Mouse (Mus musculus) spleen, embryonic (tissue): ENCODE measurements around the gene Bmp2k.

Experiments
- CTCF ChIA-PET: fragments of 350-600 bp; sonication (Branson Sonifier 250); formaldehyde crosslinking; loops from one replicate; lab custom pipeline; 2022; lab: Charles Lee

Gene Bmp2k

GRCm38 (mm10) chr5:97031771-97032170 is 34.3 kb downstream of the Bmp2k start:
- CTCF ChIA-PET, result no interaction called here

DNA sequence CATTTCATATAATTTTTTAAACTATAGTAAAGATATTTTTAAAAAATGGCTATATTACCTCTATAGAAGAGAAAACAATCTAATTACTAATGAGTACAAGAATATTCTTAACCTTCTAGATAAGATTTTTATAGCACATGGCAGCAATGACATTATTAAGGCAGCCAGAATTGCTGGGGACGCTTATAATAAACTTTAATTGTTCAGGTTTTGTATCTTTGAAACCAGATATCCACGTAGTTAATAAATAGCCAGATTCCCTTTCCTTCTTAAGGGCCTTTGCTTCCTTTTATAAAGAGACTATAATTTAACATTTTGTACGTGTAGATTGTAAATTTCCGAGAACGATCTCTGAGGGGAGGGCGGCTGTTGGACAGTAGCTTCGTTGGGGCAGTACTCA is 47.8 kb downstream of the Bmp2k start:
- CTCF ChIA-PET, result no interaction called here

- CTCF ChIA-PET, result interaction anchor here (0.6 to 0.7 kb wide), 2 partner anchors 9 to 279 kb away, joined by 3 read pairs; no protein-coding TSS in a partner anchor
Measured at GRCm38 (mm10) chr5:97046680-97047079, 49.2 kb downstream of the Bmp2k start.

- CTCF ChIA-PET, result no interaction called here
Measured at GRCm38 (mm10) chr5:97048905-97049304, 51.4 kb downstream of the Bmp2k start.

DNA sequence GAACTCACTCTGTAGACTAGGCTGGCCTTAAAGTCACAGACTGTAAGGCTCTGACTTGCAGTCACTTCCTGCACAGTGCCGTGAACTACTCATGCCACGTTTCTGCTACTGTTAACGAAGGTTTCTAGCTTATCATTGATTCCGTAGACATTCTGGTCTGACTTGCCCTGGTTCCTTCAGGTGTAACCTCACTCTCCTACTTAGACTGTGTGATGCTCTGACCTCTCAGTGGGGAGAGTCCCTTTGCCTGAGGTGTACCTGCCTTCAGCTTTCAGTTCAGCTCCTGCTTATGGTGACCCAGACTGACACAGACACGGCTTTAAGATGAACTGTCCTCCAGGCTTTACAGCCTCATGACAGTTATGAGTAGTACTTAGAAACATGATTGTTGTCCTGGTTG is 56.7 kb downstream of the Bmp2k start:
- CTCF ChIA-PET, result no interaction called here

- CTCF ChIA-PET, result interaction anchor here (1.0 kb wide), 1 partner anchor 8 kb away, joined by 3 read pairs; no protein-coding TSS in a partner anchor
Measured at GRCm38 (mm10) chr5:97054801-97055200, 57.3 kb downstream of the Bmp2k start.

DNA sequence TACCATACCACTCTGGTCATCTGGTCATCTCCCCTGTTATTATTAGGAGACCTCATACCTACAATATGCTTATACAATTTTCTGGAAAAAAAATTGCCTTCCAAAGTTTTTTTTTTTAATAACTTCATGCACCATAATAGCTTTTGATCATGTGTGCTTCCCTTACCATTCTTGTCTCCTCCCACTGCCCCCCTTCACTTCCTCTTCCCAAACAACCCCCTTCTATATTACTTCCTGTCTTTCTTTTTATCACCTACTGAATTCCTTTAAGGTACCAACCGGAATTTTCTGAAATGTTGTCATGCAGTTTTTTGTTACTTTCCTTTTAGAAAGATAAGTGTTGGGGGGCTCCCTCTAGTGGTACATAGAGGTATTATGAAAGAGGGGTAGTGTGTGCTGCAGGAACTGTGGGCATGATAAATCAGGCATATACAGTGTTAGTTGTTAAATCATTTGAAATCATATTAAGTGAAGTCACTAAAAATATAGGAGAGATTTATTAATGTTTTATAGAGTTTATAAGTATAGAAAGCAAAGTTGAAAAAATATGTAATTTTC is 58.1 kb downstream of the Bmp2k start:
- CTCF ChIA-PET, result interaction anchor here (1.0 kb wide), 1 partner anchor 9 kb away, joined by 3 read pairs; no protein-coding TSS in a partner anchor

- CTCF ChIA-PET, result no interaction called here
Measured at GRCm38 (mm10) chr5:97056359-97056758, 58.9 kb downstream of the Bmp2k start.

- CTCF ChIA-PET, result no interaction called here
Measured at GRCm38 (mm10) chr5:97056791-97057450, 59.4 kb downstream of the Bmp2k start.

GRCm38 (mm10) chr5:97060864-97061263 is 63.4 kb downstream of the Bmp2k start:
- CTCF ChIA-PET, result no interaction called here

GRCm38 (mm10) chr5:97062041-97062440 is 64.6 kb downstream of the Bmp2k start:
- CTCF ChIA-PET, result no interaction called here

GRCm38 (mm10) chr5:97065746-97066145 is 68.3 kb downstream of the Bmp2k start:
- CTCF ChIA-PET, result no interaction called here

DNA sequence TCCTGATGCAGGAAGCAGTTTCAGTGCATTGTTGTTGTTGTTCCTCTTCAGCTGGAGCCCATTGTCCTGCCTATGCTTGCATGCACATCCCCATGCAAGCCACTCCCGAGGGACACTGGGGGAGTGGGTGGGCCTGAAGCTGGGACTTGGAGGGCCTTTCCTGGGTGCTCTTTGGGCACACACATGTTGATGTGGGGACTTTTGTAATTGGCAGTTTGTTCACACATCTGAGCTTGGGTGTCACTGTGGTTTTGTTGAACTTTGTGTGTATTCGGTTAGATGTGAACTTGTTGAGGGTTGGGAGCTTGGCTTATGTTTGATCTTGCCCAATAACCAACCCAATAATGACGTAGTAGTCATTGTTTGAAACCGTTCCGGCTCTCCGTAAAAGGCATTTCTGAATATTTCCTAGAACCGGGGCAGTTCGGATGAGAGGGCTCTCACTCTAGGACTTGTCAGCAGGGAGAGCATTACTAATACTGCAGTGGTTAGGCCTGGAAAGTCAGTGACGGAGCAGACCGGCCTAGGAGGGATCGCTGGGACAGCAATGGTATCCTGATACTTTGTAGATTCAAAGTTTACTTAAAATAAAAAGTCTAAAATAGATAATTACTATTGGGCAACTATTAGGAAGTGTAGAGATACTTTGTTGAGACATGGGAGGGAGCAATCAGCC is 78.1 kb downstream of the Bmp2k start:
- CTCF ChIA-PET, result no interaction called here

GRCm38 (mm10) chr5:97076167-97076566 is 78.7 kb downstream of the Bmp2k start:
- CTCF ChIA-PET, result no interaction called here

GRCm38 (mm10) chr5:97077676-97078075 is 80.2 kb downstream of the Bmp2k start:
- CTCF ChIA-PET, result no interaction called here

- CTCF ChIA-PET, result no interaction called here
Measured at GRCm38 (mm10) chr5:97078641-97079040, 81.2 kb downstream of the Bmp2k start.

GRCm38 (mm10) chr5:97081481-97081880 is 84.0 kb downstream of the Bmp2k start:
- CTCF ChIA-PET, result no interaction called here

- CTCF ChIA-PET, result no interaction called here
Measured at GRCm38 (mm10) chr5:97083701-97084100, 86.2 kb downstream of the Bmp2k start.

DNA sequence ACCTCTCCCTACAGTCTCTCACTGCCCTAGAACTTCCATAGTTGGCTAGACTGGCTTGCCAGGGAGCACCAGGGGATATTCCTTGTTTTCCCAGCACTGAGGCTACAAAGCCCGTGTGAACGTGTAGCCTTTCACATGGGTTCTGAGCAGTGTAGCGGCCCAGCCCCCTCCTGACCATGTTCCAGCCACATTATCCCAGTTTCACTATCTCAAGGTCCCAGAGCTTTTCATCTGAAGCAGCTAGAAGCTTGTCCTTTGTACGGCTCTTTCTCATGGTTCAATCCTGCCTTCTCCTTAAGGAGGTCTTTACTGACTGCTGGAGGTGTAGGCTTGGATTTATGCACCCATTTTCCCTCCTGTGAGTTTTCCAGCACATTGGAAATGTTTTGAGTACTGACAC is 87.1 kb downstream of the Bmp2k start:
- CTCF ChIA-PET, result no interaction called here

- CTCF ChIA-PET, result no interaction called here
Measured at GRCm38 (mm10) chr5:97085071-97085470, 87.6 kb downstream of the Bmp2k start.

DNA sequence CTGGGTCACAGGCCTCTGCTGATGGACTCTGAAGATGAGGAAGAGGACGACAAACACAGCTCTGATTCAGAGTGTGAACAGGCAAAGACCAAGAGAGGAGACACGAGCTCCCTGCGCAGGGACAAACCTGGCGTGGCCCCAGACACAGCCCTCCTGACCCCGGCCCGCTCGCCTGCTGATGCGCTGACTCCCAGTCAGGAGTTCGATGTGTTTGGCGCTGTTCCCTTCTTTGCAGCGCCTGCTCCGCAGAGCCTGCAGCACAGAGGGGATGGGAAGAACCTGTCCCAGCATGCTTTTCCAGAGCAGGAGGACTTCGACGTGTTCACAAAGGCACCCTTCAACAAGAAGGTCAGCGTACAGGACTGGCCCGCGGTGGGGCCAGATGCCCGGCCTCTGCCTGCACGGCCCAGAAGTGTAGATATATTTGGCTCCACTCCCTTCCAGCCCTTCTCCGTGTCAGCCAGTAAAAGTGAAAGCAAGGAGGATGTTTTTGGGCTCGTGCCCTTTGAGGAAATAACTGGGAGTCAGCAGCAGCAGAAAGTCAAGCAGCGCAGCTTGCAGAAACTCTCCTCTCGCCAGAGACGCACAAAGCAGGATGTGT is 89.6 kb downstream of the Bmp2k start:
- CTCF ChIA-PET, result no interaction called here

DNA sequence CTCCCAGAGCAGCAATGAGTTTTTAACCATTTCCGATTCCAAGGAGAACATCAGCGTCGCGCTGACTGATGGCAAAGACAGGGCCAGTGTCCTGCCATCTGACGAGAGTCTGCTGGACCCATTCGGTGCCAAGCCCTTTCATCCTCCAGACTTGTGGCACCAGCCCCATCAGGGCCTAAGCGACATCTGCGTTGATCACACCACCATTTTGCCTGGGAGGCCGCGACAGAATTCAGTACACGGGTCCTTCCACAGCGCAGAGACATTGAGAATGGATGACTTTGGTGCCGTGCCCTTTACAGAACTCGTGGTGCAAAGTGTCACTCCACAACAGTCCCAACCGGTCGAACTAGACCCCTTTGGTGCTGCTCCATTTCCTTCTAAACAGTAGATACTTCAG is 90.3 kb downstream of the Bmp2k start:
- CTCF ChIA-PET, result no interaction called here

DNA sequence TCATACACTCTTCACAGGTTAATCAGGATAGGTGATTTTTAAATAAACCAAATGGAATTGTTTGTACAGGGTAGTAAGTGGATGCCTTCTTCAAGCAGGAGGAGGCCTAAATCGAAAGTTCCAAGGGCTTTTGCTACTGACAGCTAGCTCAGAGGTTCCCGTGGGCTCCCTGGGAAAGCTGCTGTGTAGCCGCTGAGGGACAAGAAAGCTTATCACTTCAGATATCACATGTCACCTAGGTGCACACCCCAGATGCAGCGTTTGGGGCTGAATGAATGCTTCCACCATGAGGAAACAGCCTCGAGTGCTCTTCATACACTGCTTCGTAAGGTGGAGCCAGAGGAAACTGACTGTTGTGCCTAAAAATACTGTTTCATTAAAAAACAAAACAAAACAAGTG is 90.7 kb downstream of the Bmp2k start:
- CTCF ChIA-PET, result no interaction called here
